Mouse (Mus musculus): Measurements from ENCODE around the gene Sos1.
"Not testable (repeated sequence)": the region's sequence is repeated elsewhere in the genome, so short reads cannot be mapped to it uniquely, and the experiment has no call there.

The Sos1 gene

DNA sequence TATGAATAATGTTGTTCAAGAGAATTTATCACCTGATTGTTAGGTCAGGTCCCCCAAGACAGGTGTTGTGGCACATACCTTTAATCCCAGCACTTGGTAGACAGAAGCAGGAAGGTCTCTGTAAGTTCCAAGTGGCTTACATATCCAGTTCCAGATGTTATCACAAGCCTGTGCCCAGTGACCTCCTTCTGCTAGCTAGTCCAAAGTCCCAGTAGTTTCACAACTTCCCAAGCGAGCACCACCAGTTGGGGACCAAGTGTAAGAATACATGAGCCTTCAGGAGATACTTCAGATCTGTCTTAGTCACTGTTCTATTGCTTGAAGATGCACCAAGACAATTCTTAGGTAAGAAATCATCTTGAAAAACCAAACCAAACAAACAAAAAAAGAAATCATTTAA, 13.6 kb upstream of the Sos1 start:
- no peak for DNase-seq (ENCODE audit: low spot score in 2 of 2)

DNA sequence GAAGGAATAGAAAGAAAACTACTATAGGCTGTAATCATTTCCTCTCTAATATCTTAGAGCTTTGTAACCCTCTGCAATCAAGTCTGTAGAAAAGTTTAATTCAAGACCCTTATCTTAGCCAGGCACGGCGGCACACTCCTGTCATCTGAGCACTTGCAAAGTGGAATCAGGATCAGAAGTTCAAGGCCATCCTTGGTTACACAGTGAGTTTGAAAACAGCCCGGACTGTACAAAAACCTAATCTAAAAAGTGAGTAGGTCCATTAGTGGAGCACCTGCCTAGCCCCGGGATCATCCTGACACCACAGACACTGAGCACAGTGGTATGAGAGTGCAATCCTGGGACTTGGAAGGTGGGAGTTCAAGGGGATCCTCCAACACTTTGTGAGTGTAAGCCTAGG, 12.6 kb upstream of the Sos1 start:
- no peak for DNase-seq (ENCODE audit: low spot score in 2 of 2)

DNA sequence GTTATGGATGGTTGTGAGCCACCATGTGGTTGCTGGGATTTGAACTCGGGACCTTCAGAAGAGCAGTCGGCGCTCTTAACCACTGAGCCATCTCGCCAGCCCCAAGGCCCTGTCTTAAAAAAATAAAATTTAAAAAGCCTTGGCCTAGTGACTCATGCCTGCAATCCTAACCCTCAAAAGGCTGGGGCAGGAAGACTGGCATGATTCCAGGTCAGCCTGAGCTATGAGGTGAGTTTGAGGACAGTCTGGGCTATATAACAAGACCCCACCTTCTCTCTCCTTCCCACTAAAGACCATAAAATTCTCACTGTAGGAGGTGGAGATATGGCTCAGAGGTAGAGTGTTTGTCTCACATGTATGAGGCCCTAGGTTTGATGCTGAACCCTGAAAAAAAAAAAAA, 12.0 kb upstream of the Sos1 start:
- DNase-seq (ENCODE audit: low spot score in 2 of 2): no peak

DNA sequence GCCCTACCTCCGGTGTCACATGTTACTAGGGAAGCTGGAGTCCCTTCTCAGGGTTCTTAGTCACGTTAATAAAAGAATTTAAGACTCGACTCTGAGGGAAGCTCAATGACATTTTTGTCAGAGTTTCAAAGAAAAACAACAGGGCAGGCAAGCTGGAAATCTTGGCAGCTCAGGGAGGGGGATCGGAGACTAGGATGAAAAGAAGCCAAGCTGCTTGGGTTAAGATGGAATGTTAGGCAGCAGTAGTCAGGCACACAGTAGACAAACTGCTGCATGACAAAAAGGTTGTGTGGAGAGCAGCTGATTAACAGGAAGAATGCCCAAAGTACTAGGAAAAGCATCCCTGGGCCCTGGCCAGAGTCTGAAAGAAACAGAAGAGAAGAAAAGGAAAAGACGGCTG, 9.9 kb upstream of the Sos1 start:
- DNase-seq (ENCODE audit: low spot score in 2 of 2): no peak

- no peak for DNase-seq (ENCODE audit: low spot score in 2 of 2)
Observed at GRCm38 (mm10) chr17:80488918-80489317, 8.7 kb upstream of the Sos1 start.

GRCm38 (mm10) chr17:80485160-80485559, 4.9 kb upstream of the Sos1 start:
- DNase-seq (ENCODE audit: low spot score in 2 of 2): no peak

DNA sequence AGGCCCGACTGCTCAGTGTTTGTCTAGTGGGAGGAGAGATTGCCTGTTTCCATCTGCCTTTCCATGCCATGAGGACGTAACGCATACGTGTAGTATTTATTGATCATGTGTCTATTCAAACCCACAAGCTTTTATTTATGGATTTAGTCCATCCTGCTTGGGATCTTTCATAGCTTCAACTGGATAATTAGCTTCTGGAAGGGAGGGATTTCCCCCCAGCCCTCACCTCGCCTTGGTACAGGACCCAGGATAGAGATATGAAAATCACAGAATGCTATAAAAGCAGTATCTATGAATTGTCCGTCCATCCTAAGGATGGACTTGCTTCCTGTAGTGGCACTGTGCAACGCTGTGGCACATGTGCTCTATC, 587 bp upstream of the Sos1 start:
- DNase-seq (ENCODE audit: low spot score in 2 of 2): no peak

GRCm38 (mm10) chr17:80479295-80480030, 790 bp downstream of the Sos1 start:
- DNase-seq (ENCODE audit: low spot score in 2 of 2): peak; percentile 46 to 64

DNA sequence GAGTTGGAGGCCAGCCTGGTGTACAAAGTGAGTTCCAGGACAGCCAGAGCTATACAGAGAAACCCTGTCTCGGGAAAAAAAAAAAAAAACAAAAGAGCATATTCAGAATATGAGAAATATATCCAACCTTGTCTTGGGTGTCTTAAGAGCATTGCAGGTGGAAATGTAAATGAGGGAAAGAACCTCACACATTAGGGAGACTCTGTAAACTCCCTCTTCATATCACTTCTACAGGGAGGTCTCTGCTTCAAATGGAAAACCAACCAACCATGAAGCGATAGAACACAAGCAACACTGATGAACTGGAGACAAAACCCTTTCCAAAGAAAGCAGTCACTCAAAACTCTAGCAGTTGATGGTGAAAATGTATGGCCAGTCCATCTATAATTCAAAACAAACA, 2.6 kb downstream of the Sos1 start:
- no peak for DNase-seq (ENCODE audit: low spot score in 2 of 2)

DNA sequence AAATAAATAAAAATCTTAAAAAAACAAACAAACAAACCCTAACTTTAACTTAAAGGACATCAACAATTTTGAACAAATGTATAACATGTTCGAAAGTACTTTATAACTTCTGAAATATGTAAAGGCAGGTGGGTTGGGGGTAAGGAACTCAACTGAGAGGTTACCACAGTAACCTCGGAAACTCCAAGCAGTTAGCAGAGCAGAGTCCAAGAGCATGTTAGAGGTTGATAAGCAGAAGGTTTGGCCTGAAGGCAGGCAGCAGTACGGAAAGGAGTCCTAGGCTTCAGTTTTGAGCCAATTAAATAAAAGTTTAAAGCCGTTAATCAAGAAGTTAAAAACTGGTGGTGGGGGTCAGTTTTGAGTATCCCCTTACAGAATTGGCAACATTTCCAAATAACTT, 3.8 kb downstream of the Sos1 start:
- no peak for DNase-seq (ENCODE audit: low spot score in 2 of 2)

- no peak for DNase-seq (ENCODE audit: low spot score in 2 of 2)
Observed at GRCm38 (mm10) chr17:80471056-80471802, 9.0 kb downstream of the Sos1 start.

GRCm38 (mm10) chr17:80468417-80468894, 11.8 kb downstream of the Sos1 start:
- not testable (repeated sequence) for DNase-seq (ENCODE audit: low spot score in 2 of 2)

DNA sequence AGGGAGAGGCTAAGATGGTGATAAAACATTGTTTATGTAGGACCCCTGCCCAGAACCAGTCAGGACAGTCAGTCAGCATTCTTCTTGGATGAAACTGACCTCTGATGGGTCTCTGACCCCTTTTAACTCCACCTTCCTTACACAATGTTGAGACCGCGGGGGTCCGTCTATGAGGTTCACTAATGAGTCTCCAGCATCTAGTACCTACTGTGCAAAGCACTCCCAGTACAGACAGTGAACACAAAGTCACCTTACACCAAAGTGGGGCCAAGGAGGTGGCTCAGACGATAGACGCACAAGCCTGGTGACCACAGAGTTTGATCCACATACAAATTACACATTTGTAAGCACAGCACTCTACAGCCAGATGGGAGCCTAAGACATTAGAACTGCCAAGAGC, 20.0 kb downstream of the Sos1 start:
- no peak for DNase-seq (ENCODE audit: low spot score in 2 of 2)

DNA sequence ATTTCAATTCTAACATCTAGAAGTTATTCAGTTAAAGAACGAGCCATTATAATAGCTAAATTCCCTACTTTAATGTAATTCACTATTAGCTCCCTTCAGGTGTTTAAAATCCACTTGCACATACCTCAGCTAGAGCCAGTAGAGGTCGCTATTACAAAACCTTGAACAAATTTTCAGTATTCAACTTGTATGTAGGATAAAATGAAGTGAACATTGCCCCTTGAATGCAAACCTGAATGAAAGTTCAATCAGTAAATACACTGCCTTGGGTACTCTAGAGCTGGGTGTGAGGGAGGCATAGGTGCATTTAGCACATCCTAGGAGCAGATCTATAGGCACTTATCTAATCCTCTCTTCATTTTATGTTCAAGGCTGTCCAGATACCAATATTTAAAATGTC, 24.6 kb downstream of the Sos1 start:
- no peak for DNase-seq (ENCODE audit: low spot score in 2 of 2)

DNA sequence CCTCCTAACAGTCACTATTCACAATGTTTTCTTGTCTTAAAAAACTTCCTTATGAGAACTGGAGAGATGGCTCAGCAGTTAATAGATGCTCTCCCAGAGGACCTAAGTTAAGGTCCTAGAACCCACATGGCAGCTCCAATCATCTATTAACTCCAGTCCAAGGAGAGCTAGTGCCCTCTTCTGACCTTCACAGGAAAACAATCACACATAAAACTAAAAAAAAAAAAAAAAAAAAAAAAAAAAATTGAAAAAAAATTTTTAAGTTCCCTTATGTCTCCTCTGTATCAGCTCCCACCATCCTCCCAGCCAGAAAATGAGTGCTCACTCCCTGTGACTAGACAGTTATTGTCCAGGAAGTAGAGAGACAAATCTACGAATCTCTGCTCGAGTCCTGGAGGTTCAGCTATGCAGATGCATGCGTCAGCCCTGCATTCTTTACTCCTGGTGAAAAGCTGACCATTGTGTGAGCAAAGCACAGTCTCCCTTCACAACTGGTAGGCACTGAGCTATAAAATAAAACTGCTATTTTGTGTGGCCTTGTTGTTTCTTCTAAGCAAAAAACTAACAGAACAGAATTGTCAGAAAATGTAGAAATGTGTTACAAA, 29.7 kb downstream of the Sos1 start:
- no peak for DNase-seq (ENCODE audit: low spot score in 2 of 2)

DNA sequence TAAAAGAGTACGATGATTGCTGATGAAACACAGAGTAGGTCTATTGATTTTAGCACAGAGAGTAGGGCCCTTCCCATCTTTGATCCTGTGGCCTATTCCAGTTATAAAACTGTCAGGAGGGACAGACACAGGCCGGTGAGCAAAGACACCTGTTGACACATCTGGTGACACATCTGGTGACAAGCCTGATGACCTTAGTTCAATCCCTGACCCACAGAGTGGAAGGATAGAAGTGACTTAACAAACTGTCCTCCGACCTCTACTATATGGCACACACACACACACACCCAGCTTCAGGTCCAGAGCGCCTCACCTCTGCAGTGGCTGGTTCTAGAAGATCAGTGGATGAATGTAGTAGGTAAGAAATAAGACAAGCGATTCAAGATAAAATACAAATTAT, 33.8 kb downstream of the Sos1 start:
- no peak for DNase-seq (ENCODE audit: low spot score in 2 of 2)

- DNase-seq (ENCODE audit: low spot score in 2 of 2): no peak
Observed at GRCm38 (mm10) chr17:80445433-80445832, 34.8 kb downstream of the Sos1 start.

DNA sequence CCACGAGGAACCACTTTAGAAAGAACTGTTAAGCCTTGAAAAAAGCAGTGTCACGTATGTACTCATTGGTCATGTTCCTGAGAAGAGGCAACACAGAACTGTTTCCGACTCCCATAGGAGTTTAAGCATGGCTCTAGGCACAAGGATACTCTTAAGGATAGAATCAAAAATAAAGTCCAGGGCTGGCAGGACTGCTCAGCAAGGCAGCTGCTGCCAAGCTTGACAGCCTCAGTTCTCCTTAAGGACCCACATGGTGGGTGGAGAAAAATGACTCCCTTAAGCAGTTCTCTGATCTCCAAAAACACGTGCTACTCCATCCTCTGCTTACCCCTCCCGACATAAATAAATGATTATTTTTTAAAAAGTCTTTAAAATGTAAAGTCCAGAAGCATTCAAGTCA, 44.6 kb downstream of the Sos1 start:
- no peak for DNase-seq (ENCODE audit: low spot score in 2 of 2)

DNA sequence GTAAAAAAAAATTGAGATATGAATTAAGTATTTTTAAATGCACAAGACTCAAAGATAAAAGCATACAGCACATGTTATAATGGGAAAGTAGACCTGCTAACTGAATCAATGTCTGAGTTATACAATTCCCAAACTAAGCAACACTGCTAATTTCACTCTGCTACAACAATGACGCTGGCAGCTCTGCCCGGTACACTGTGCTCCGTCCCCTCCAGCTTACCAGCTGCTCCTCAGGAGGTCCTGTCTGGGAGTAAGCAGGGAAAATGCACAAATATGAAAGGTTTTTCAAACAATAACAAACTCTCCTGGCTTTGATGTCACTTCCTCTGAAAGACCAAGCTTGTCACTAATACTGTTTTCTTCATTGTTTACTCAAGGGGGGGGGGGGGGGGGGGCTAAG, 45.8 kb downstream of the Sos1 start:
- DNase-seq (ENCODE audit: low spot score in 2 of 2): no peak

DNA sequence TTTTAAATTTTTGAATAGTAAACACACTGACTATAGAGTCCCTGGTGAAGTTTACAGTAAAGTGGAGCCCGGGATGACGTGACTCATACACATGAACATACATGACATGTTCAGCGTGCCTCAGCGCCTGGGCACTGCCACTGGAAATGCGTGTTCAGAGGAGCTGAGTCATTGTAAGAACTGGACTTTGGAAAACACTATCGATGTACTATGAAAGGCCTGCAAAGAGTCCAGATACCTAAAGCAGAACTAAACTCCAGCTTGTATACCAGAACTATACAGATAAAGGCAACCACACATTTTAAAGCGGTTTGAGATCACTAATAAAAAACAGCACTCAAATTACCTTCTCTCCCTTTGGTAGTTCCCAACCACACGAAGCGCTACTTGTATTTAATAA, 48.3 kb downstream of the Sos1 start:
- no peak for DNase-seq (ENCODE audit: low spot score in 2 of 2)

GRCm38 (mm10) chr17:80427966-80428365, 52.3 kb downstream of the Sos1 start:
- no peak for DNase-seq (ENCODE audit: low spot score in 2 of 2)

DNA sequence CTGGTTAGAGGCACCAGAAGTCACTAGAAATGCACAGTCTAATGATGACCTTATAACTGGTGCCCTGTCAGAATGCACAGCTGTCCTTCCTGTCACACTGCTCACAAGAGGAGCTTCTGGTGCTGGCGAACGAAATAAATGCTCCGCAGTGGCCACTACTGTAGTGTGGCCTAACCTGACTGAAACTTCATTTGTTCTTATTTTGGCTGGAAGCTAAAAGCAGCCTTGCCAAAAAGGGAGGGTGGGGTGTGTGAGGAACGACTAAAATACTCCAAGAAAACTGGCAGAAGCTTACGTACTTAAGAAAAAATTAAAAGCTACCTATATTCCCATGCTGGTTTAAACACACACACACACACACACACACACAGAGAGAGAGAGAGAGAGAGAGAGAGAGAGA, 53.4 kb downstream of the Sos1 start:
- peak in 1 of 2 experiments; percentile 25 for DNase-seq (ENCODE audit: low spot score in 2 of 2)

GRCm38 (mm10) chr17:80426171-80426570, 54.1 kb downstream of the Sos1 start:
- no peak for DNase-seq (ENCODE audit: low spot score in 2 of 2)
